Mouse (Mus musculus): ENCODE results near the gene Sebox.

Sebox gene

GRCm38 (mm10) chr11:78536690-78537084 lies 33.4 kb downstream of the Sebox start:
- no peak for DNase-seq (ENCODE audit: low read depth, low spot score)
- Histone ChIP-seq H3K27me3 (ENCODE audit: control insufficient read depth, insufficient read depth, low read length, poor library complexity, severe bottlenecking) (no peaks in the 10 kb centered on the region), H3K36me3 (ENCODE audit: control insufficient read depth, insufficient read depth, low read length, poor library complexity, severe bottlenecking) (peaks cover 1% of the 10 kb centered on the region; the same call in 1 of the 2 replicates)

DNA sequence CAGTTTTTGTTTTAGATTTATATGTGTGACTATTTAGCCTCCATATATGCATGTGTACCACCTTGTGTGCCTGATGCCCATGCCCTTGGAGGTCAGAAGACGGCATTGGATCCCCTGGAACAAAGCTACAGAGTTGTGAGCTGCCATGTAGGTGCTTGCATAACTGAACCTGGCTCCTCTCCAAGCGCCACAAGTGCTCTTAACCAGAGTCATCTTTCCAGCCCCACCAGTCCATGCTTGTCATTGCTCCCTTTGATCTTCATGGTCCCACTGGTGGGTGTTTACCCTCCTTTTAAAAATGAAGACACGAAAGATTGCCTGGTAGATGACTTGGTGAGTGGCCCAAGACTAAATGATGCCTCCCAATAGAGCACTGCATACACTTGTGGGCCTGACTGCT lies 37.1 kb downstream of the Sebox start:
- H3K27me3 ChIP-seq (ENCODE audit: control insufficient read depth, insufficient read depth, low read length, poor library complexity, severe bottlenecking): no peaks in the 10 kb centered on the region
- H3K36me3 ChIP-seq (ENCODE audit: control insufficient read depth, insufficient read depth, low read length, poor library complexity, severe bottlenecking): peaks cover 1% of the 10 kb centered on the region; the same call in 1 of the 2 replicates
- DNase-seq (ENCODE audit: low read depth, low spot score): no peak

DNA sequence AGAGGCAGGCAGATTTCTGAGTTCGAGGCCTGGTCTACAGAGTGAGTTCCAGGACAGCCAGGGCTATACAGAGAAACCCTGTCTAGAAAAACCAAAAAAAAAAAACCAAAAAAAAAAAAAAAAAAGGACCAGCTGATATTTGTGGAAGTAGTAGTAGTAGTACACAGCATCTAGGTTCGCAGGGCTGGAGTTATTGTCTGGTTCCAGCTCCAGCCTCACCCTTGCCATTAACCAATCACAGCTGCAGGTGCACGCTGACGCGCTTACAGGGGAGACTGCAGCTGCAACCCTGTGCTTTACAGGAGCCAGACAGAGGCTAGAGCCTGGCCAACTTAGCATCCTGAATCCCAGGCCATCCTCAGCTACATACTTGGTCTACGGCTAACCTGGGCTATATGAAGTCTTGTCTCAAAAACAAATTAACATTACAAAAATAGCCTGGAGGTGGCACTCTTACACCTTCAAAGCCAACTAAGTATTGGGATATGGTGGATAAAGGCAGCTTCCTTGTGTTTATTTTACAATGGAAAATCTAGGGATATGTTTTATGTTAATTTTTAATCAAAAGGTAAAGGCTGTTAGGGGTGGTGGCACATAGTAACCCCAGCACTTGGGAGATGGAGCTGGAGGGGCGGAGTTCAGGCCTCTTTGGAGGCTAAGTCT lies 41.3 kb downstream of the Sebox start:
- Histone ChIP-seq H3K36me3 (ENCODE audit: control insufficient read depth, insufficient read depth, low read length, poor library complexity, severe bottlenecking) (peaks cover 1% of the 10 kb centered on the region; the same call in 1 of the 2 replicates), H3K27me3 (ENCODE audit: control insufficient read depth, insufficient read depth, low read length, poor library complexity, severe bottlenecking) (no peaks in the 10 kb centered on the region)
- no peak for DNase-seq (ENCODE audit: low read depth, low spot score)

GRCm38 (mm10) chr11:78545181-78545580 lies 41.9 kb downstream of the Sebox start:
- Histone ChIP-seq H3K27me3 (ENCODE audit: control insufficient read depth, insufficient read depth, low read length, poor library complexity, severe bottlenecking) (no peaks in the 10 kb centered on the region), H3K36me3 (ENCODE audit: control insufficient read depth, insufficient read depth, low read length, poor library complexity, severe bottlenecking) (no peaks in the 10 kb centered on the region; the same call in 1 of the 2 replicates)
- DNase-seq (ENCODE audit: low read depth, low spot score): no peak

- no peaks in the 10 kb centered on the region for H3K36me3 ChIP-seq (ENCODE audit: control insufficient read depth, insufficient read depth, low read length, poor library complexity, severe bottlenecking)
- H3K27me3 ChIP-seq (ENCODE audit: control insufficient read depth, insufficient read depth, low read length, poor library complexity, severe bottlenecking): no peaks in the 10 kb centered on the region
- DNase-seq (ENCODE audit: low read depth, low spot score): no peak
Measured at GRCm38 (mm10) chr11:78547718-78548460, 44.6 kb downstream of the Sebox start.

DNA sequence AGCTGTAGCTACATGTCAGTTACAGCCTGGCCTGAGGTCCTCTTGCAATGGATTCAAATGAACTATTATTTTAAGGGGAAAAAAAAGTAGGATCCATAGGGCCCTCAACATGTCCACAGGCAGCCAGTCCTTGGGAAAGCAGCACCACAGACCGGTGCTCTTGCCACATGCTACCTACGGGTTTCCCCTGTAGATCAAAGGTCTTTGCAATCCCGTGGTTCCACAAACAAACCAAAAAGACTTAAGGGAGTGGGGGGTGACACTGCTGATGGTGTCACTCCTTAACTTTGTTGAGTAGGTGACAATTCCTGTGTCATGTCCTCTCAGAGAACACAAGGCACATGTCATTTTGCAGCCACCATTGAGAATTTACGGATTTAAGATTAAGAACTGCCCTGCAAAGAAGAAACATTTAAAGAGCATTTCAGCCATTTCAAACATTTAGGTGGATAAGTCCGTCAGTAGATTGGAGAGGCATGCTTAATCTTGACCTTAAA lies 46.3 kb downstream of the Sebox start:
- DNase-seq (ENCODE audit: low read depth, low spot score): no peak

DNA sequence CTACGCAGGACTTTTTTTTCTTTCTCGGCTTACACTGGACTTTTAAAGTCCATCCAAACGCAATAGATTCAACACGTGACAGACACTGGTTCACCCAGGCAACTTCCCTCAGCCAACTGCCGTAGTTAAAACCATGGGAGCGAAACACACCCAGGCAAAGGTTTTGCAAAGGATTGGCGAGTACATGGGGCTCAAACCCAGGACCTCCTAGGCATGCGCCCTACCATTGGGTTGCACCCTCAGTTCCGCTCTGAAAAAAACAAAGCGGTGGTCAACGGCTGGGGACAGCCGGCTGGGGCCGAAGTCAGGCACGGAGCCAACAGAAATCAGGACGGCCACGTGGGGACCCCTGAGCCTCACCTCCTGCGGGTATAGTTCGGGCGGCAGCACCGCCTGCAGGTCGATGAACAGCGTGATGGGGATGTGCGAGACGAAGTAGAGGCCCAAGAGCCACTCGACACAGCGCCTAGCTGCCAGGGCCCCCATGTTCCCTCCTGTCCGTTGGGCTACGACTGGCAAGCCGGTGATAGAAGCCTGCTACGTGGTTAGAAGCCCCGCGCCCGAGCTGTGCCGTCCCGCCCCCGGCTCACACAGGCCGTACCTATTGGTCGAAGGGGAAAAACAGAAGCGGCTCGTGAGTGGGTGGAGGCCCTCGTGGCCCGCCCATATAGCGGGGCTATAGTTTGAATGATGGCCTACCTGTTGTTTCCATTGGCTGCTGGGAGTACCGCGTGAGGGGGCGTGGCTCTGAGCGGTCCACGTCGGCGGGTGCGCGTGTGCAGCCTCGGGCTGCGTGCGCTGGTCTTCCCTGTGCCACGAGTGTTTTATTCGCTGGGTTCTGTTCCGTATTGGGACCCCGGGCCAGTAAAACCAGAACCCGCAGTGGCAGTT lies 47.2 kb downstream of the Sebox start, which contains the start of gene Tmem97:
Tmem97 (minus strand) TSS at position 610 of the 891 bp plus-strand sequence.
- Histone ChIP-seq H3K36me3 (ENCODE audit: control insufficient read depth, insufficient read depth, low read length, poor library complexity, severe bottlenecking) (no peaks in the 10 kb centered on the region), H3K27me3 (ENCODE audit: control insufficient read depth, insufficient read depth, low read length, poor library complexity, severe bottlenecking) (no peaks in the 10 kb centered on the region)
- peak; percentile 97 for DNase-seq (ENCODE audit: low read depth, low spot score)

More for the DNA sequence above, 46.3 kb downstream of the Sebox start:
- Histone ChIP-seq H3K36me3 (ENCODE audit: control insufficient read depth, insufficient read depth, low read length, poor library complexity, severe bottlenecking) (no peaks in the 10 kb centered on the region), H3K27me3 (ENCODE audit: control insufficient read depth, insufficient read depth, low read length, poor library complexity, severe bottlenecking) (no peaks in the 10 kb centered on the region)

DNA sequence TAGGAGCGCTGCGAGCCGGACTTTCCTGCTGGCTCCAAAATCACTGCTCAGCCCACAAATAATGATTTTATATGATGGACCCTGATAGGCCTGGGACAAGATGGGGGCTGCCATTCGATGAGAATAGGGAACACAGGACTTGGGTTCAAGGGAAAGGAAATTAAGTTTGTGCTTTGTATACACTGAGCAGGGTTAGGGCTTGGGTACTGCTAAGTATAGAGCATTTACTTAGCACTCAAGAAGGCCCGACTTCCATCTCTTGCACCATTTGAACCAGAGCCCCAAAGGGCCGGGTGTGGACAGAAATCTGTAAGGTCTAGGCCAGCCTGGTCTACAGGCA lies 47.8 kb downstream of the Sebox start:
- DNase-seq (ENCODE audit: low read depth, low spot score): no peak
- no peaks in the 10 kb centered on the region for H3K36me3 ChIP-seq (ENCODE audit: control insufficient read depth, insufficient read depth, low read length, poor library complexity, severe bottlenecking)
- no peaks in the 10 kb centered on the region for H3K27me3 ChIP-seq (ENCODE audit: control insufficient read depth, insufficient read depth, low read length, poor library complexity, severe bottlenecking)
